Mouse (Mus musculus): ENCODE data around the gene Rnpepl1.

Rnpepl1 gene

DNA sequence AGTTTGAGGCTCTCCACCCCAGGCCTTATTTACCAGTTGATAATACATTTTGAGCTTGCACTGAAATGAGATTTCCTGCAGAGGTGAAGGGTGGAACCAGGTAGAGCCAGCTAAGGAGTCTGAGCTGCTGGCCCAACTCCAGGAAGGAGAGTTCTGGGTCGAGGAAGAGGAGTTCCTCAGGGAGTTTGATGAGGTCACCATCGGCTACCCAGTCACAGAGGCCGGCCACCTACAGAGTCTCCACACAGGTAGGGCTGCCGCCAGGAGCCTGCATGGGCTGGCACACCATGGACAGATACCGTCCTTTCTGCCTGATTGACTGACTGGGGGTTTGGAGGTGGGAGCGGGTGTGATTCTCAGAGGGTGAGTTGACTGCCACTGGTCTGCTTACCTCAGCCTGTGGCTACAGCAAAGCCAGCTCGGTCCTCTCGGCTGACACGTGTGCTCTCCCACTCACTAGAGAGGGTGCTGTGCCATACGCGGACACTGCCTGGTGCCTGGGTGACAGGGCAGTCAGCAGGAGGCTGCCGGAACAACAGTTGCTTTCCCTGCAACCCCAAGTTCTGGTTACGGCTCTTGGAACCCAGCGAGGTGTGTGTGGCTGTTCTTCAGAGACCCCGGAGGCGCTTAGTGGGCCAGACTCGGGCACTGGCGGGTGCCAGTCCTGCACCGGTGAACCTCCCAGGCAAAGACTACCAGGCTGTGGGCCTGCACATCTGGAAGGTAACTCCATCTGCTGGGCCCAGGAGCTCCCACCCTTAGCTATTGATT lies 32.8 kb downstream of the Rnpepl1 start:
- DNase-seq (ENCODE audit: low spot score) = peak; percentile 41

DNA sequence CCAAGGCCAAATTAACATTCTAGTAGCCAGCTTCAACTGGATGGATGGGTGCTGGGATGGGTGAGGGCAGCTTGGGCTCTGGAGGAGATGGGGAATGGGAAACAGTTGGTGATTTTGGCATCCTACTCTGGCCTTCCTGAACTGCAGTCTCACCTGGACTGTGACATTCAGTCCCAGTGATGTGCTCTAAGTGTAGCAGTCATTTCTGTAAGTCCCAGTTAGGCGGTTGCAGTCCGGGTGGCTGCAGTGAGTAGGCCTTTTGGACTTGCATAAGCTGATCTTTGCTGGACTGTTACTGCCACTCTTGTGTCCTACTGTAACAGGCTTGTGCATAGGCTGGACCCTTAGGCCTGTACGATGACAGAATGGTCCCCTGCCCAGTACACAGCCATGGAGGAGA lies 37.4 kb downstream of the Rnpepl1 start:
- DNase-seq (ENCODE audit: low spot score) = peak; percentile 20

GRCm38 (mm10) chr1:92949426-92949825 lies 38.8 kb downstream of the Rnpepl1 start:
- DNase-seq (ENCODE audit: low spot score) = peak; percentile 55

DNA sequence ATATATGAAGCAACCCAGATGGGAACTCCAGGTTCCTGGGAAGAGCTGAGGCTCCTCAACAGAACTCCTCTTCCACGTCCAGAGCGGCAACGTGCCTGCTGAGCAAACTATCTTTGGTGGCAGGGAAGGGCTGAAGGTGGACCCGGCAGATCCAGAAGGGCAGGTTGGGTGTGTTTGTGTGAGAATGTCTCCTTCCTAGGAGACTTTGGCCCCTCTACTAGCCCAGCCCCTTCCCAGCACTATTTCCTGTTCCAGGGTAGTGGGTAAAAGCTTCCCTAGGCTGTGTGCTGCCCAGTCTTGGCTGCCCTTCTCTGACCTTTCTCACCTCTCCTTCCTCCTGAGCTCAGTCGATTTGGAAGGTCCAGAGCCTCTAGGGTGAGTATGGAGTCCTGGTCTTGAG lies 40.0 kb downstream of the Rnpepl1 start, which contains the start of gene Gpr35:
Gene Gpr35 (plus strand): TSS at position 259 of the 400 bp plus-strand sequence.
- peak; percentile 28 for DNase-seq (ENCODE audit: low spot score)

- DNase-seq (ENCODE audit: low spot score) = peak; percentile 32
Observed at GRCm38 (mm10) chr1:92953641-92954040, 43.1 kb downstream of the Rnpepl1 start.

GRCm38 (mm10) chr1:92956571-92957335 lies 46.2 kb downstream of the Rnpepl1 start:
- peak; percentile 76 for DNase-seq (ENCODE audit: low spot score)

GRCm38 (mm10) chr1:92958999-92959398 lies 48.4 kb downstream of the Rnpepl1 start:
- peak; percentile 7 for DNase-seq (ENCODE audit: low spot score)

DNA sequence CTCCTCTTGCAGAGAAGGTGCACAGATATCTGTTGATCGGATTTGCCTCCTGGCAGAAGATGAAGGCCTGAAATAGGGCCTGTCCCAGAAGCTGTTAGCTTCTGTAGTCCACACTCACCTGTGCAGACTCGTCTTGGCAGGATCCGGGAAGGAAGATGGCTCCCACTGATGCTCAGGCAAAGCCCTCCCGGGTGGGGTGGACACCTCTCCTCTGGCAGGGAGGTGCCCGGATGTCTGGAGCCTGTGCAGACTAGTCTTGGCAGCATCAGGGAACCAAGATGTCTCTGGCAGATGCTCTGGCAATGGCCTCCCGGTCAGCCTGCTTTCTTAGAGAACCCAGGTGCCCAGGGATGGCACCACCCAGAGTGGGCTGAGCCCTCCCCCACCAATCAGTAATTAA lies 60.2 kb downstream of the Rnpepl1 start:
- DNase-seq (ENCODE audit: low spot score) = peak; percentile 32

- peak; percentile 25 for DNase-seq (ENCODE audit: low spot score)
Observed at GRCm38 (mm10) chr1:92971879-92972795, 61.6 kb downstream of the Rnpepl1 start.

DNA sequence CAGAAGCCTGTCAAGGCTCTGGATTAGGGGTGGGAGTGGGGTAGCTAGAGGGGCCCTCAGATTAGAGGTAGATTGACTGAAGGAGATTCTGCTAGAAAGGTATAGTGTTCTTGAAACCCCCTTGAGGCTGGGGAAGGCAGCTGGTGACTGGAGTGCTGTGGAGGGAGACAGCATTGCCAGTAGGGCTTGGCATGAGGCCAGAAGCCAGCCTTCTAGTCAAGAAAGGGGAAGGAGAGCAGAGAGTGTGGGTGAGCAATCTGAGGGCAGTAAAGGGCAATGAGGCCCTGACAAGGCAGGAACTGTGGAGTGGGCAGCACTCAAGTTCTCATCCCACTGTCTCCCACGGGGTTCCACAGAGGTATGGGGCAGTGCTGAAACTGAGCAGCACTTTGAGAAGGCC lies 62.3 kb downstream of the Rnpepl1 start:
- peak; percentile 55 for DNase-seq (ENCODE audit: low spot score)
